Mouse (Mus musculus): ENCODE results near the gene Pitpnm2.

- TF ChIP-seq CTCF (IDR thresholded peaks at IDR 0.05; ENCODE audit: low read depth, low read length) (no peak), POLR2A (IDR thresholded peaks at IDR 0.05; ENCODE audit: extremely low read depth, insufficient read depth, low read length) (no peak)
These were observed 172.3 kb downstream of the Pitpnm2 start for GRCm38 (mm10) chr5:124077241-124077640.
